Mouse (Mus musculus) CH12.LX (cell line): ENCODE measurements at regions not wholly inside any gene's neighbourhood (a gene's known extent, or its start where the extent isn't known, plus 50 kb on each side); places are given as distances from the start of the nearest gene placed in this dataset.

ENCODE experiments used
- CTCF ChIP-seq, 2 experiments: IDR thresholded peaks in 1 of 2; conservative IDR thresholded peaks in 1 of 2; 2 replicates each; pipeline ENCODE4 v1.5.1; 2011 to 2012; ENCODE audit warnings: low read depth in 2 of 2, low read length in 2 of 2, improper control_type of control experiment in 1 of 2, inconsistent platforms in 1 of 2, mild to moderate bottlenecking in 1 of 2, moderate library complexity in 1 of 2
- EP300 ChIP-seq: IDR thresholded peaks from 2 replicates; pipeline ENCODE4 v1.6.1; 2011; ENCODE audit warnings: low read length, improper control_type of control experiment
- MYC ChIP-seq: IDR thresholded peaks from 2 replicates; pipeline ENCODE4 v1.6.1; 2011; ENCODE audit warnings: low read depth, mild to moderate bottlenecking, improper control_type of control experiment, low read length
- POLR2A ChIP-seq: IDR thresholded peaks from 2 replicates; pipeline ENCODE4 v1.6.1; 2011; ENCODE audit warnings: low read depth, mild to moderate bottlenecking, improper control_type of control experiment, low read length
- ZC3H11A ChIP-seq: IDR thresholded peaks from 2 replicates; pipeline ENCODE4 v1.6.1; 2012; ENCODE audit warnings: low read depth, mild to moderate bottlenecking, inconsistent platforms, low read length, improper control_type of control experiment

GRCm38 (mm10) chr5:107055455-107055854, 91.3 kb downstream of the Cdc7 start:
- TF ChIP-seq ZC3H11A (no peak), POLR2A (no peak), CTCF (conservative IDR thresholded peaks at IDR 0.05 in 1 of 2, IDR thresholded peaks at IDR 0.05 in 1 of 2; ENCODE audit: low read depth in 2 of 2, low read length in 2 of 2) (no peak), MYC (no peak), EP300 (no peak)
